Comparison of ENCODE assay signal across 20 mouse cellular contexts in the genomic region with DNA sequence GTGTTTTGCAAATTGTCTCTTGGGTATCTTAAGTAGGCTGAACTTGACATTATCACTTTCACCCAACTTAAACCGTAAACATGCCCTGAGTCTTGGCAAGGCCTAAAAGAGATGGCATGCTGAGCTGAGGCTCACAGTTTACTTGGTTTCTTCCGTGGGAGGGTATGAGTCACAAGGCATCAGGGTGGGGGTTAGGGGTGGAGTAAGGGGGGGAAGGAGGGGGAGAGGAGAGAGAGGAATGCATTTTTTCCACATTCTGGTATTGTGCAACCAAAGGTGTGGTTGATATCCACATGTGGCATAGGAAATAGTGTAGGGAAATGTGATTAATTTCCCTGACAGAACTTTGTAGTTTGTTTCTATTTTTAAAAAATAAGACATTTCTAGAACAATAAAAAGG. TPM values are rescaled to one million over a fixed set of nuclear protein-coding genes. Genes with fewer than 3 reads are reported as not detected.
A peak's percentile ranks its signal among the peaks of the same experiment; 100 is the strongest.
DNase-seq lines count a peak whose midpoint lies in the region; ATAC-seq lines count a peak whose summit lies in the region.
"Had no signal": no experiment of that assay in that cellular context is flagged by ENCODE, and none has a peak within 500 bp of the region (broad histone marks: within the 10 kb centered on the region; RNA-seq: fewer than 3 reads in every experiment).

No protein-coding gene starts in this region.

- WGBS in lung, embryonic 15.5 days: 14% methylated on average over 2 of the region's 2 CpGs
- 46% methylated on average over 2 of the region's 2 CpGs for WGBS in stomach, embryonic 14.5 days

- DNase-seq in kidney, postnatal 14 days: peak; percentile 6
- DNase-seq in kidney, adult 8-10 months: no peak
- peak; percentile 73 for DNase-seq in NIH3T3 (ENCODE audit: low read depth)
- no peak for DNase-seq in gastrocnemius, adult 8-10 months (ENCODE audit: low spot score in 2 of 2)
- DNase-seq: gastrocnemius, adult 2 months; heart, postnatal 10 days; kidney, postnatal 25 days; left cerebral cortex, postnatal 4 days; liver, embryonic 13.5 days had no signal

- H3K9me3 ChIP-seq in lung, embryonic 15.5 days: no peaks in the 10 kb centered on the region
- no peaks in the 10 kb centered on the region for H3K9me3 ChIP-seq in stomach, embryonic 14.5 days (ENCODE audit: control insufficient read depth, low read depth, low read length)
- H3K9me3 ChIP-seq: embryonic facial prominence, embryonic 15.5 days; G1E; hindbrain, embryonic 15.5 days; liver, embryonic 13.5 days; midbrain, embryonic 10.5 days had no signal

- no peak overlapping the region for H3K4me2 ChIP-seq in lung, embryonic 15.5 days
- no peak overlapping the region for H3K4me2 ChIP-seq in stomach, embryonic 14.5 days (replicated peaks; ENCODE audit: low read depth, low read length)
- H3K4me2 ChIP-seq: embryonic facial prominence, embryonic 15.5 days; hindbrain, embryonic 15.5 days; liver, embryonic 13.5 days had no signal

- no peaks in the 10 kb centered on the region for H3K36me3 ChIP-seq in lung, embryonic 15.5 days
- no peaks in the 10 kb centered on the region for H3K36me3 ChIP-seq in stomach, embryonic 14.5 days (ENCODE audit: control insufficient read depth, insufficient read depth, low read length)
- H3K36me3 ChIP-seq: embryonic facial prominence, embryonic 15.5 days; G1E; hindbrain, embryonic 15.5 days; liver, embryonic 13.5 days; midbrain, embryonic 10.5 days had no signal

- H3K4me3 ChIP-seq in lung, embryonic 15.5 days: no peak overlapping the region
- H3K4me3 ChIP-seq in stomach, embryonic 14.5 days (ENCODE audit: low read depth, low read length): no peak overlapping the region
- H3K4me3 ChIP-seq: embryonic facial prominence, embryonic 15.5 days; gastrocnemius, adult 2 months; hindbrain, embryonic 15.5 days; liver, embryonic 13.5 days; midbrain, embryonic 10.5 days had no signal

- no peak overlapping the region for H3K9ac ChIP-seq in lung, embryonic 15.5 days
- no peak overlapping the region for H3K9ac ChIP-seq in stomach, embryonic 14.5 days (replicated peaks; ENCODE audit: low read depth, low read length)
- H3K9ac ChIP-seq: embryonic facial prominence, embryonic 15.5 days; hindbrain, embryonic 15.5 days; liver, embryonic 13.5 days had no signal

- H3K27ac ChIP-seq in lung, embryonic 15.5 days: no peak overlapping the region
- no peak overlapping the region for H3K27ac ChIP-seq in stomach, embryonic 14.5 days (ENCODE audit: low read length)
- H3K27ac ChIP-seq: embryonic facial prominence, embryonic 15.5 days; gastrocnemius, adult 2 months; hindbrain, embryonic 15.5 days; liver, embryonic 13.5 days; midbrain, embryonic 10.5 days had no signal

- peaks cover 11% of the 10 kb centered on the region for H3K4me1 ChIP-seq in lung, embryonic 15.5 days
- H3K4me1 ChIP-seq in stomach, embryonic 14.5 days (ENCODE audit: control insufficient read depth, insufficient read depth, low read length): no peaks in the 10 kb centered on the region
- H3K4me1 ChIP-seq: embryonic facial prominence, embryonic 15.5 days; hindbrain, embryonic 15.5 days; liver, embryonic 13.5 days; midbrain, embryonic 10.5 days had no signal

- H3K27me3 ChIP-seq in lung, embryonic 15.5 days: no peaks in the 10 kb centered on the region; the same call in 1 of the 2 replicates
- no peaks in the 10 kb centered on the region for H3K27me3 ChIP-seq in stomach, embryonic 14.5 days (ENCODE audit: control insufficient read depth, insufficient read depth, low read length)
- H3K27me3 ChIP-seq: hindbrain, embryonic 15.5 days had no signal

- ATAC-seq in lung, embryonic 15.5 days (ENCODE audit: borderline replicate concordance, extremely low read depth, low FRiP score, low TSS enrichment): peak; percentile 77; the same call in 1 of the 2 replicates
- ATAC-seq in stomach, embryonic 14.5 days (ENCODE audit: insufficient number of reproducible peaks, insufficient read depth, low FRiP score, low read depth): 0 out of 2 replicates have a peak, but pooled peaks have one; percentile 49
- no peak for ATAC-seq in megakaryocyte progenitor cell, adult 5-6 weeks (replicated peaks; ENCODE audit: poor library complexity)
- ATAC-seq: forebrain, embryonic 14.5 days had no signal

RNA-seq across cellular contexts. Expression of a gene that starts 7.7 kb away (rescaled TPM):
- 7.5 and 7.9 TPM in 2 replicates for polyA plus RNA-seq in lung, embryonic 15.5 days (2015; fragmentation: Nextera tagmentation; extraction: Ambion mirVana)
- 7.3 and 8.3 TPM in 2 replicates for polyA plus RNA-seq in stomach, embryonic 14.5 days (2014; fragmentation: Nextera tagmentation; extraction: Ambion mirVana)
- total RNA-seq in gastrocnemius, adult 8-10 months (2022): 1 to 10 TPM in 1 of 4 experiments, under 1 TPM in 2, not detected in 1; 0.24 to 1.1 (median 0.46) TPM
- total RNA-seq in megakaryocyte progenitor cell, adult 5-6 weeks (2015): 0.32 and 0.78 TPM in 2 replicates
- total RNA-seq in megakaryocyte progenitor cell, adult 5-6 weeks (2017): 0.21 and 0.54 TPM in 2 replicates
- total RNA-seq: common myeloid progenitor, adult 5-6 weeks had no signal
- polyA plus RNA-seq: G1E had no signal

RNA-seq across cellular contexts. Expression of a gene that starts 42.6 kb away (rescaled TPM):
- polyA plus RNA-seq in lung, embryonic 15.5 days (2015; fragmentation: Nextera tagmentation; extraction: Ambion mirVana): 0.15 and 0.20 TPM in 2 replicates
- polyA plus RNA-seq in stomach, embryonic 14.5 days (2014; fragmentation: Nextera tagmentation; extraction: Ambion mirVana): 0.64 and 1.00 TPM in 2 replicates
- not detected for total RNA-seq in gastrocnemius, adult 8-10 months (2022)
- not detected in 2 replicates for total RNA-seq in megakaryocyte progenitor cell, adult 5-6 weeks (2015)
- total RNA-seq in megakaryocyte progenitor cell, adult 5-6 weeks (2017): 0.24 TPM in 1 of 2 replicates, not detected in the other
- total RNA-seq: common myeloid progenitor, adult 5-6 weeks; G1E; gastrocnemius, adult 2 months; heart, adult 8-10 months; heart, postnatal 10 days; layer of hippocampus, postnatal 10 days; left cerebral cortex, postnatal 4 days had no signal
- polyA plus RNA-seq: forebrain, embryonic 14.5 days; G1E; hindbrain, embryonic 15.5 days; liver, embryonic 13.5 days; midbrain, embryonic 10.5 days had no signal

Comparison
In these comparisons a context has a peak if more than half of its experiments do, and no peak if none do; other contexts are left out.
1. DNase-seq: peak in kidney, postnatal 14 days (single experiment) and NIH3T3 (single experiment); none in kidney, adult 8-10 months (0 of 2) and gastrocnemius, adult 8-10 months (0 of 2).